Mouse (Mus musculus): ENCODE data around the gene Spon1.

Gene Spon1

GRCm38 (mm10) chr7:113903127-113903827 is 137.5 kb downstream of the Spon1 start:
- in situ Hi-C loops (cut with MboI, MseI): no loop called here

- in situ Hi-C loops (cut with MboI, MseI): no loop called here
Observed at GRCm38 (mm10) chr7:113903939-113904338, 138.1 kb downstream of the Spon1 start.

GRCm38 (mm10) chr7:113904348-113904895 is 138.6 kb downstream of the Spon1 start:
- in situ Hi-C loops (cut with MboI, MseI): no loop called here

- in situ Hi-C loops (cut with MboI, MseI): no loop called here
Observed at GRCm38 (mm10) chr7:113909161-113909825, 143.5 kb downstream of the Spon1 start.

GRCm38 (mm10) chr7:113910856-113911255 is 145.1 kb downstream of the Spon1 start:
- in situ Hi-C loops (cut with MboI, MseI): no loop called here

- in situ Hi-C loops (cut with MboI, MseI): no loop called here
Observed at GRCm38 (mm10) chr7:113915936-113916335, 150.1 kb downstream of the Spon1 start.

GRCm38 (mm10) chr7:113918916-113919315 is 153.1 kb downstream of the Spon1 start:
- in situ Hi-C loops (cut with MboI, MseI): no loop called here

- in situ Hi-C loops (cut with MboI, MseI): no loop called here
Observed at GRCm38 (mm10) chr7:113919505-113919904, 153.7 kb downstream of the Spon1 start.

GRCm38 (mm10) chr7:113920056-113920455 is 154.3 kb downstream of the Spon1 start:
- in situ Hi-C loops (cut with MboI, MseI): no loop called here

GRCm38 (mm10) chr7:113924561-113924960 is 158.8 kb downstream of the Spon1 start:
- in situ Hi-C loops (cut with MboI, MseI): no loop called here

- in situ Hi-C loops (cut with MboI, MseI): no loop called here
Observed at GRCm38 (mm10) chr7:113950888-113951287, 185.1 kb downstream of the Spon1 start.

- in situ Hi-C loops (cut with MboI, MseI): no loop called here
Observed at GRCm38 (mm10) chr7:113955431-113955830, 189.6 kb downstream of the Spon1 start.

GRCm38 (mm10) chr7:113960841-113961499 is 195.2 kb downstream of the Spon1 start:
- in situ Hi-C loops (cut with MboI, MseI): no loop called here

- in situ Hi-C loops (cut with MboI, MseI): no loop called here
Observed at GRCm38 (mm10) chr7:113961500-113961895, 195.7 kb downstream of the Spon1 start.

- in situ Hi-C loops (cut with MboI, MseI): no loop called here
Observed at GRCm38 (mm10) chr7:113962078-113962477, 196.3 kb downstream of the Spon1 start.

GRCm38 (mm10) chr7:113963766-113964165 is 198.0 kb downstream of the Spon1 start:
- in situ Hi-C loops (cut with MboI, MseI): no loop called here

- in situ Hi-C loops (cut with MboI, MseI): no loop called here
Observed at GRCm38 (mm10) chr7:113965625-113966024, 199.8 kb downstream of the Spon1 start.

GRCm38 (mm10) chr7:113969182-113969581 is 203.4 kb downstream of the Spon1 start:
- in situ Hi-C loops (cut with MboI, MseI): no loop called here

- in situ Hi-C loops (cut with MboI, MseI): no loop called here
Observed at GRCm38 (mm10) chr7:113972536-113972935, 206.7 kb downstream of the Spon1 start.

- in situ Hi-C loops (cut with MboI, MseI): loop anchor here (10.0 kb wide), 1 partner anchor 1068 kb away; no protein-coding TSS in a partner anchor
Observed at GRCm38 (mm10) chr7:113986406-113987134, 220.8 kb downstream of the Spon1 start.

- in situ Hi-C loops (cut with MboI, MseI): loop anchor here (10.0 kb wide), 1 partner anchor 1067 kb away; no protein-coding TSS in a partner anchor
Observed at GRCm38 (mm10) chr7:113988156-113988555, 222.4 kb downstream of the Spon1 start.

All from T-helper 2 cell (primary cell).